Mouse (Mus musculus) embryonic stem cell, embryonic (primary cell): ENCODE measurements around the gene Tkt.

Source experiments
- CTCF ChIA-PET, 4 experiments: fragments of 300-600 bp in 2 of 4; fragments of 350-600 bp in 2 of 4; sonication (Branson Sonifier 250); formaldehyde crosslinking; loops; one replicate each; lab custom pipeline; 2022; ENCODE audit warnings: inconsistent platforms in 2 of 4; lab: Charles Lee
- POLR2A ChIA-PET, 4 experiments: fragments of 300-600 bp in 2 of 4; fragments of 350-600 bp in 2 of 4; sonication (Branson Sonifier 250); formaldehyde crosslinking; loops; one replicate each; lab custom pipeline; 2022; ENCODE audit warnings: antibody characterized with exemption in 4 of 4, inconsistent platforms in 1 of 4; lab: Charles Lee

Gene Tkt

DNA sequence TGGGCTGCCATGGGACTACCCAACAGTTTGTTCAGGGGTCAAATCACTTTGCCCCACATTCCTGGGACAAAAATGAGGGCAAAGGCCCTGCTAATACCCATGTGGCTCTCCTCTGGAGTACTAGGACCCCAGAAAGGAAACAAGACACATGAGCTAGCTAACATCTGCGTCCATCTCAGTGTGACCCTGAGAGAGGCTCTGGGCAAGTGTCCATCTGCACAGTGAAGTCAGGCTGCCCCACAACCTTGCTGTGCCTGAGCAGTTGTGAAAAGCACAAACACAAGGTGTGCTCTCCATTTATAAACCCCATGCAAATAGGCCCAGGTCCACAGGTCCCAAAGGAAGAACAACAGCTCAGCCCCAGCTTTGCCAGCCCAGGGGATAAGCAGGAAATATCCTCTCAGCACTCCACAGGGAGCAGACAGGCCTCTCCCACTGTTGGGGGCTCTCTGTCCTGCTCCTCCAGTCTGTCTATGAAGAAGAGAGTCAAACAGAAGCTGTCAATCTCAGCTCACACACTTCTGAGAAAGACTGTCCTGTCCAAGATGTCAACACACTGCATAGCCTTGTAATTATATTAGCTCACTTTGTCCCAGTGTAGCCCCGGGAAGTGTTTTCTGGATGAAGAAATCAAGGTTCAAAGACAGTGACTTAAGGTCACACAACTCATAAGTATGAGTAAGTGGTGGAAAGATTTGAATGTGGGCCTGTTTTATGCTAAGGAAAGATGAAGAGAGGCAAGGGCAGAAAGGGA is 65.0 kb downstream of the Tkt start:
- ChIA-PET CTCF (interaction anchor here (0.5 to 3.0 kb wide), 17 partner anchors 8 to 477 kb away, joined by 3 to 16 read pairs (median 5); partner anchors contain the start of gene Prkcd (in 2 of the 4)), POLR2A (interaction anchor here in 3 of 4 experiments (0.6 to 7.7 kb wide), 19 partner anchors 9 to 66 kb away, joined by 3 to 58 read pairs (median 4); partner anchors contain the start of genes Prkcd (in 3 of the 3) and Rft1 (in 2 of the 3))

DNA sequence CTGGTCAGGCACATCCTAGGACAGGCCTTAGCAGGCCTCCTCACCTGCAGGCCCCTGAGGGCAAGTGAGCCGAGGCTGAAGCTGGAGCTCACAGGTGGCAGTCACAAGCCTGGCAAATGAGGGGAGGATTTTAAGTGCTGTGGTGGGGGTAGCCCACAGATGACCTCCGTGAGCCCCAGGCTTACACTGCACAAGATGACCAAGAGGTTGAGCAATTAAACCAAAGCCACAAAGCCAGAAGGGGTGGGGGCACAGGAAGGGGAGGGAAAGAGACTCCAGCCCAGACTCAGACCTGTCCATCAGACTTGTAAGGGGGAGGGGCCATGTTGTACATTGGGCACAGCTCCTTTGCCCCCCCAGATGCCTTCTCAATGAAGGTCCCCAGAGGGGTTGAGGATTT is 68.6 kb downstream of the Tkt start:
- POLR2A ChIA-PET = interaction anchor here in 3 of 4 experiments (0.8 to 2.1 kb wide), 6 partner anchors 9 to 38 kb away, joined by 3 to 9 read pairs (median 4); partner anchors contain the start of genes Prkcd (in 3 of the 3) and Rft1 (in 1 of the 3)

DNA sequence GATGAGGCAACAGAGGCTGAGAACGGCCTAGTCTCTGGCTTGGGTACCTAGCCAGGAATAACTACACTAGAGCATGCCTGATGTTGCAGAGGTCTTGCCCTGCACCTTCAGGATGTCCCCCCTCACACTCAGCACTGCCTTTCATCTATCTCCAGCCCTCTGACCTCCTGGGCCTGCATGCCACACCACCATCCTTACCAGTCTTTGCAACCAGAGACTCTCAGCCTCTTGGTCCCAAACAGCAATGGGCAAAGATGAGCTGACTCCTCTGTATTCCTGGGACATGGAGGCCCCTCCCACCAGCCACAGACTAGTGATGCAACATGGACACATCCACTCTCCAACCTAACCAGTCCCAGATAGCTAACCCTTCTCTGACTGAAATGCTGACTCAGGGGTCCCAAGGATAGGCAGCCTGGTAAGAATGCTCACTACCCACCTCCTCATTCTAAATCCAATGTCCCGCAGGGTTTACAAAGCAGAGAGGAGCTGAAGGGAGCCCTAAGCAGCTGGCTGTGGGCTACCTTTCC is 70.7 kb downstream of the Tkt start:
- CTCF ChIA-PET = interaction anchor here in 2 of 4 experiments (0.7 to 1.5 kb wide), 5 partner anchors 12 to 58 kb away, joined by 3 to 4 read pairs (median 3); no protein-coding TSS in a partner anchor

More for the DNA sequence above, 68.6 kb downstream of the Tkt start:
- CTCF ChIA-PET = interaction anchor here (0.5 to 1.8 kb wide), 6 partner anchors 10 to 465 kb away, joined by 3 to 8 read pairs (median 4); no protein-coding TSS in a partner anchor

DNA sequence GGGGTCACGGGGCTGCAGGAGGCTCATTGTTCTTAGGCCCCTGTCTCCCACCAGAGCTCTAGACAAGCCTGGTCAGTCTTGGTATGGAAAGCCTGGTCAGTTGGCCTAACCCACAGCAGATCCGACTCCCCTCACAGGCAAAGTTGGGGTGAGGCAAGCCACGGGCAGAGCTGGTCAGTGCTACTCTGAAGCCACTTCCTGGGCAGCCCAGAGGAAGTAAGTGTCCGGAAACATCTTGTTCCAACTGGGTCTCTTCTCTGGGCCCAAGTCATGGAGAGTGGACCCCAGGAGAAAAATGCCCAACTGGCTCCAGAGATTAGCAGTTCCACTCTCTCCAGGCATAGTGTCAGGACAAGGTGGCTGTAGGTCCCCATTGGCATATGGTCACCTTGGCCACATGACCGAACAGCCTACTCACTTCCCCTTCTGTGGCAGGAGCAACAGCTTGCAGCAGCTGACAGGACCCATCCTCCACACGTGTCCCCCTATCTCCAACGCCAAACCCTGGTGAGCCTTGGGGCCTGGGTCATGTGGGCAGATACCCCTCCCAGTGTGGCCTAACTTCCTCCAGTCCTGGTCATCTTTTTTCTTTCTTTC is 71.9 kb downstream of the Tkt start:
- POLR2A ChIA-PET = interaction anchor here in 3 of 4 experiments (1.1 to 2.2 kb wide), 6 partner anchors 9 to 44 kb away, joined by 4 to 10 read pairs (median 6); partner anchors contain the start of gene Rft1 (in 1 of the 3)
- CTCF ChIA-PET = interaction anchor here in 1 of 4 experiments (1.2 kb wide), 1 partner anchor 59 kb away, joined by 3 read pairs; no protein-coding TSS in a partner anchor

More for the DNA sequence above, 70.7 kb downstream of the Tkt start:
- POLR2A ChIA-PET = interaction anchor here in 3 of 4 experiments (0.7 to 2.2 kb wide), 10 partner anchors 8 to 304 kb away, joined by 3 to 10 read pairs (median 3); partner anchors contain the start of genes Rft1 (in 2 of the 3) and Tmem110 (in 1 of the 3)

DNA sequence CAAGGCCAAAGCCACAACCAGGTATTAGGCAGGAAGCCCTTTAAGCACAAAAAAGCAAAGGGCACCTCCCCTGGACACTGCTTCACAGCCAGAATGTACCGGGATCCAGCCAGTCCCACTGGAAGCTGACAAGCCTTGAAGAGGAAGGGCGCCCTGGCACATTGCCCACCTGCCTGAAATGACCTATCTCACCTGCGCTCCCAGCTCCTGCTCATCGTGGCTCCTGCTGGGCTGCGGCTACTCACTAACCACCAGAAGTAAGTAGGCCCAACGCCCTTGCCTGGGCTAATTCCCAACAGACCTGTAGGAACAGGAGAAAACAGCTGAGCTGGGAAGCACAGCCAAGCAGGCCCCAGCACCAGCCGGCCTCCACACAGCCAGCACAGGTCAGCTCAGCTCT is 74.0 kb downstream of the Tkt start:
- CTCF ChIA-PET = interaction anchor here in 3 of 4 experiments (0.6 to 1.9 kb wide), 5 partner anchors 9 to 1873 kb away, joined by 3 to 11 read pairs (median 3); no protein-coding TSS in a partner anchor
- POLR2A ChIA-PET = interaction anchor here in 3 of 4 experiments (0.8 to 3.1 kb wide), 12 partner anchors 9 to 397 kb away, joined by 3 to 12 read pairs (median 4); partner anchors contain the start of gene Rft1 (in 1 of the 3)

DNA sequence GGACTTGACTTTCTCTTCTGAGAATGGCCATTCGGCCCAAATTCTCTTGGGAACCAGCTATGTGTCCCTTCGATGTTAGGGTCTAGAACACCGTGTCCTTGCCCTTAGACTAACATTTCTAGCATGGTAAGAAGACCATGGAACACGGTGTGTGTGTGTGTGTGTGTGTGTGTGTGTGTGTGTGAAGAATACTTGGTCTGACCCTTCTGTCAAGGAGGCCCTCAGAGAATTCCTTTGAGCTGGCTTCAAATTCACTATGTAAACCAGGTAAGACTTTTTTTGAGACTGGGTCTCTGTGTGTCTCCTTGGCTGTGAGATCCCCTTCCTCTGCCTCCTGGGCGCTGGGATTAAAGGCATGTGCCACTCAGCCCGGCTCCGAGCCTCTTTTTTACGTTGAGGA is 74.4 kb downstream of the Tkt start:
- POLR2A ChIA-PET = interaction anchor here in 3 of 4 experiments (0.8 to 3.1 kb wide), 12 partner anchors 9 to 397 kb away, joined by 3 to 12 read pairs (median 5); partner anchors contain the start of gene Rft1 (in 1 of the 3)
- CTCF ChIA-PET = interaction anchor here in 3 of 4 experiments (0.6 to 1.9 kb wide), 7 partner anchors 10 to 1873 kb away, joined by 3 to 11 read pairs (median 3); no protein-coding TSS in a partner anchor
